Mouse (Mus musculus): Measurements from ENCODE around the gene Ano8. TPM values are rescaled to one million over a fixed set of nuclear protein-coding genes. Genes with fewer than 3 reads are reported as not detected.

Gene Ano8
- polyA plus RNA-seq, 1 experiment from 2014 or later: 4.5 TPM

- Histone ChIP-seq H3K4me3 (peak overlapping the region; percentile 95; the same call in 1 of the 2 replicates), H3K27ac (no peak overlapping the region), H3K27me3 (no peaks in the 10 kb centered on the region), H3K36me3 (ENCODE audit: poor library complexity, severe bottlenecking) (peaks cover 17% of the 10 kb centered on the region), H3K4me1 (peaks cover 51% of the 10 kb centered on the region), H3K9ac (no peak overlapping the region), H3K4me2 (no peak overlapping the region), H3K9me3 (replicated peaks) (no peaks in the 10 kb centered on the region)
- no peak for ATAC-seq
- WGBS: 98% methylated on average over 5 of the region's 5 CpGs
Measured at GRCm38 (mm10) chr8:71466198-71466597, 19.6 kb downstream of the Ano8 start.

- no peak for ATAC-seq
- Histone ChIP-seq H3K27me3 (no peaks in the 10 kb centered on the region), H3K36me3 (ENCODE audit: poor library complexity, severe bottlenecking) (peaks cover 16% of the 10 kb centered on the region), H3K4me2 (peak overlapping the region; percentile 94), H3K9ac (peak overlapping the region; percentile 86), H3K4me1 (peaks cover 51% of the 10 kb centered on the region), H3K27ac (no peak overlapping the region), H3K9me3 (replicated peaks) (no peaks in the 10 kb centered on the region), H3K4me3 (peak overlapping the region; percentile 95)
- 86% methylated on average over 8 of the region's 8 CpGs for WGBS
Measured at GRCm38 (mm10) chr8:71465733-71466132, 20.0 kb downstream of the Ano8 start.

- H3K4me1 ChIP-seq: peaks cover 46% of the 10 kb centered on the region
- H3K9me3 ChIP-seq (replicated peaks): no peaks in the 10 kb centered on the region
- peak; percentile 71 for ATAC-seq
- H3K9ac ChIP-seq: peak within 1 kb of the TSS; percentile 91
- peak within 1 kb of the TSS; percentile 90 for H3K27ac ChIP-seq
- no peaks in the 10 kb centered on the region for H3K27me3 ChIP-seq
- H3K36me3 ChIP-seq (ENCODE audit: poor library complexity, severe bottlenecking): peaks cover 17% of the 10 kb centered on the region
- peak within 1 kb of the TSS; percentile 95 for H3K4me3 ChIP-seq
- peak within 1 kb of the TSS; percentile 94 for H3K4me2 ChIP-seq
- under 1% methylated on average over 59 of the region's 59 CpGs for WGBS
Measured at GRCm38 (mm10) chr8:71464513-71465500, 21.0 kb downstream of the Ano8 start, which contains the start of gene Mrpl34. TSS of gene Mrpl34 (plus strand) at chr8:71464959.

- Histone ChIP-seq H3K4me2 (peak within 1 kb of the TSS; percentile 94), H3K9me3 (replicated peaks) (no peaks in the 10 kb centered on the region), H3K4me1 (peaks cover 53% of the 10 kb centered on the region), H3K4me3 (peak within 1 kb of the TSS; percentile 95), H3K27me3 (no peaks in the 10 kb centered on the region), H3K36me3 (ENCODE audit: poor library complexity, severe bottlenecking) (peaks cover 31% of the 10 kb centered on the region), H3K27ac (peak within 1 kb of the TSS; percentile 90), H3K9ac (peak within 1 kb of the TSS; percentile 91)
- under 1% methylated on average over 55 of the region's 55 CpGs for WGBS
- peak; percentile 88 for ATAC-seq
Measured at GRCm38 (mm10) chr8:71463188-71464033, 22.4 kb downstream of the Ano8 start, which contains the start of gene Abhd8. TSS of gene Abhd8 (minus strand) at chr8:71463655.

GRCm38 (mm10) chr8:71462786-71463185 is 23.0 kb downstream of the Ano8 start:
- Histone ChIP-seq H3K9ac (peak overlapping the region; percentile 91), H3K27me3 (no peaks in the 10 kb centered on the region), H3K9me3 (replicated peaks) (no peaks in the 10 kb centered on the region), H3K36me3 (ENCODE audit: poor library complexity, severe bottlenecking) (peaks cover 38% of the 10 kb centered on the region), H3K4me1 (peaks cover 53% of the 10 kb centered on the region), H3K4me2 (peak overlapping the region; percentile 94), H3K4me3 (peak overlapping the region; percentile 95), H3K27ac (no peak overlapping the region; the same call in 1 of the 2 replicates)
- peak; percentile 0; the same call in 1 of the 2 replicates for ATAC-seq
- 4% methylated on average over 16 of the region's 16 CpGs for WGBS

GRCm38 (mm10) chr8:71462191-71462590 is 23.6 kb downstream of the Ano8 start:
- no peak overlapping the region for H3K27ac ChIP-seq
- H3K4me2 ChIP-seq: peak overlapping the region; percentile 94
- peak overlapping the region; percentile 95 for H3K4me3 ChIP-seq
- 77% methylated on average over 4 of the region's 4 CpGs for WGBS
- H3K36me3 ChIP-seq (ENCODE audit: poor library complexity, severe bottlenecking): peaks cover 43% of the 10 kb centered on the region
- H3K4me1 ChIP-seq: peaks cover 53% of the 10 kb centered on the region
- H3K9me3 ChIP-seq (replicated peaks): no peaks in the 10 kb centered on the region
- no peaks in the 10 kb centered on the region for H3K27me3 ChIP-seq
- no peak for ATAC-seq
- H3K9ac ChIP-seq: peak overlapping the region; percentile 91

- H3K4me3 ChIP-seq: no peak overlapping the region; the same call in 1 of the 2 replicates
- H3K9me3 ChIP-seq (replicated peaks): no peaks in the 10 kb centered on the region
- H3K4me2 ChIP-seq: peak overlapping the region; percentile 94; the same call in 1 of the 2 replicates
- WGBS: 80% methylated on average over 45 of the region's 47 CpGs
- no peak overlapping the region for H3K27ac ChIP-seq
- H3K36me3 ChIP-seq (ENCODE audit: poor library complexity, severe bottlenecking): peaks cover 52% of the 10 kb centered on the region
- peaks cover 53% of the 10 kb centered on the region for H3K4me1 ChIP-seq
- ATAC-seq: no peak
- H3K27me3 ChIP-seq: no peaks in the 10 kb centered on the region
- H3K9ac ChIP-seq: 0 out of 2 replicates have a peak overlapping the region, but pooled peaks have one; percentile 91
Measured at GRCm38 (mm10) chr8:71461152-71461840, 24.5 kb downstream of the Ano8 start.

- peaks cover 48% of the 10 kb centered on the region for H3K4me1 ChIP-seq
- ATAC-seq: no peak
- H3K4me3 ChIP-seq: no peak overlapping the region
- H3K27ac ChIP-seq: no peak overlapping the region
- H3K36me3 ChIP-seq (ENCODE audit: poor library complexity, severe bottlenecking): peaks cover 54% of the 10 kb centered on the region
- H3K27me3 ChIP-seq: no peaks in the 10 kb centered on the region
- 95% methylated on average over 6 of the region's 6 CpGs for WGBS
- H3K9me3 ChIP-seq (replicated peaks): no peaks in the 10 kb centered on the region
- no peak overlapping the region for H3K4me2 ChIP-seq
- H3K9ac ChIP-seq: no peak overlapping the region
Measured at GRCm38 (mm10) chr8:71460716-71461115, 25.0 kb downstream of the Ano8 start.

GRCm38 (mm10) chr8:71457659-71458270 is 28.0 kb downstream of the Ano8 start:
- 84% methylated on average over 20 of the region's 20 CpGs for WGBS
- Histone ChIP-seq H3K4me1 (peaks cover 31% of the 10 kb centered on the region), H3K9me3 (replicated peaks) (no peaks in the 10 kb centered on the region), H3K27ac (no peak overlapping the region), H3K4me3 (no peak overlapping the region), H3K4me2 (no peak overlapping the region), H3K9ac (no peak overlapping the region), H3K27me3 (no peaks in the 10 kb centered on the region), H3K36me3 (ENCODE audit: poor library complexity, severe bottlenecking) (peaks cover 54% of the 10 kb centered on the region)
- ATAC-seq: no peak

GRCm38 (mm10) chr8:71456906-71457305 is 28.9 kb downstream of the Ano8 start:
- 40% methylated on average over 22 of the region's 22 CpGs for WGBS
- no peak for ATAC-seq

GRCm38 (mm10) chr8:71454668-71455067 is 31.1 kb downstream of the Ano8 start:
- Histone ChIP-seq H3K4me1 (peaks cover 8% of the 10 kb centered on the region; the same call in 1 of the 2 replicates), H3K9ac (no peak overlapping the region), H3K4me2 (no peak overlapping the region), H3K27ac (no peak overlapping the region), H3K36me3 (ENCODE audit: poor library complexity, severe bottlenecking) (peaks cover 36% of the 10 kb centered on the region), H3K4me3 (no peak overlapping the region), H3K27me3 (no peaks in the 10 kb centered on the region), H3K9me3 (replicated peaks) (no peaks in the 10 kb centered on the region)
- ATAC-seq: no peak
- 81% methylated on average over 8 of the region's 8 CpGs for WGBS

More at GRCm38 (mm10) chr8:71456906-71457305, 28.9 kb downstream of the Ano8 start:
- Histone ChIP-seq H3K27me3 (no peaks in the 10 kb centered on the region), H3K4me2 (no peak overlapping the region), H3K27ac (no peak overlapping the region), H3K4me3 (no peak overlapping the region), H3K4me1 (peaks cover 22% of the 10 kb centered on the region), H3K9ac (no peak overlapping the region), H3K36me3 (ENCODE audit: poor library complexity, severe bottlenecking) (peaks cover 54% of the 10 kb centered on the region), H3K9me3 (replicated peaks) (no peaks in the 10 kb centered on the region)
